Mouse (Mus musculus) gastrocnemius, postnatal 14 days (tissue): ENCODE measurements around the gene 4930404N11Rik. TPM values are rescaled to one million over a fixed set of nuclear protein-coding genes. Genes with fewer than 3 reads are reported as not detected.

Experiments
- DNase-seq: peaks from one replicate; pipeline ENCODE4 v3.0.0; 2021; ENCODE audit warnings: mixed read lengths
- intact Hi-C: fragments of 180-260 bp; cut with DNase I; formaldehyde crosslinking; loops from one replicate; pipeline ENCODE4 v1.15.1; 2025; ENCODE audit warnings: low total_unique reads
- total RNA-seq, 2 experiments: library from RNA; stranded (reverse); gene quantifications; 2 replicates each; pipeline ENCODE4 v1.2.3; 2021

The 4930404N11Rik gene
- total RNA-seq, 2 experiments from 2014 or later: 0.37 to 0.42 TPM

GRCm38 (mm10) chr10:81340551-81341332, 24.9 kb downstream of the 4930404N11Rik start:
- intact Hi-C loops: no loop called here
- no peak for DNase-seq

- no peak for DNase-seq
- intact Hi-C loops: no loop called here
These were observed 29.1 kb downstream of the 4930404N11Rik start for GRCm38 (mm10) chr10:81336558-81336957.

DNA sequence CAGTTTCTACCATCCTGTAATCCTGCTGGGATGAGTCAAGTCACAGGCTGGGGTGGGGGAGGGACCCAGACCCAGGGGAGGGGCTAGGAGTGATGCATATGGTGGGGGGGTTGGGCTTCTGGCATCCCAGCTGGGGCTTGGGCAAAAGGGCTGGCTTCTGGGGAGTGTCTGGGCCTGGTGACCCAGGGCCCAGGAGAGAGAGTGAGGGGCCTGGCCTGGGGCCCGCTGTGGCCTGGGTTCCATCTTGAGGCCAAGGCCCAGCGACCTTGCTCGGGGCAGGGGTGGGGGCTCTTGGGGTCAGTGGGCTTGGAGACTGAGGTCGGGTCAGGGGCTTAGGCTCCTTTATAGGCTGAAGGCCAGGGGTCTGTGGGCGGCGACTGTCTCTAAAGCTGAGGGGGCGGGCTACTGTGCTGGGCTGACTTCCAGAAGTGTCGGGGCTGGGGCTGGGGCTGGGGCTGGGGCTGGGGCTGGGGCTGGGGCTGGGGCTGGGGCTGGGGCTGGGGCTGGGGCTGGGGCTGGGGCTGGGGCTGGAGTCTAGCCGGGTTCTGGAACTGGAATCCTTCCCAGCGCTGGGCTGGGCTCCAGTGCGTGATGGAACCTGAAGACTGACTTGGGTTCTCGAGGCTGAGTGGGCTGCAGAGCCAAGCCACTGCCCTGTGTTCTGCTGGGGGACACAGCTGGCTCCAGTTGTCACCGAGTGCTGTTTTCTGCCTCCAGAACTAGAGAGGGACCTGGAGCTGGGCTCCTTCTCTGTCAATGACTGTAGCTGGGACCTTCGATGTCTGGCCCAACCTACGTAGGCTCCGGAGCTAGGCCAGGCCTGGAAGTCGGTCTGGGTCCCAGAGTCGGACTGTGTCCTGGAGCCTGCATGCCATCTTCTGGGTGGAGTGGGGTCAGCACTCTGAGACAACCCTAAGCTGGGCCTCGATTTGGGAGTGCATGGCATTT, 29.9 kb downstream of the 4930404N11Rik start:
- intact Hi-C loops: no loop called here
- peak; percentile 47 for DNase-seq

GRCm38 (mm10) chr10:81334324-81334723, 31.3 kb downstream of the 4930404N11Rik start:
- DNase-seq: no peak
- intact Hi-C loops: no loop called here

- intact Hi-C loops: no loop called here
These were observed 33.3 kb downstream of the 4930404N11Rik start for GRCm38 (mm10) chr10:81332277-81332676.

GRCm38 (mm10) chr10:81330007-81330406, 35.6 kb downstream of the 4930404N11Rik start:
- DNase-seq: peak; percentile 53
- intact Hi-C loops: no loop called here

More at GRCm38 (mm10) chr10:81332277-81332676, 33.3 kb downstream of the 4930404N11Rik start:
- no peak for DNase-seq

DNA sequence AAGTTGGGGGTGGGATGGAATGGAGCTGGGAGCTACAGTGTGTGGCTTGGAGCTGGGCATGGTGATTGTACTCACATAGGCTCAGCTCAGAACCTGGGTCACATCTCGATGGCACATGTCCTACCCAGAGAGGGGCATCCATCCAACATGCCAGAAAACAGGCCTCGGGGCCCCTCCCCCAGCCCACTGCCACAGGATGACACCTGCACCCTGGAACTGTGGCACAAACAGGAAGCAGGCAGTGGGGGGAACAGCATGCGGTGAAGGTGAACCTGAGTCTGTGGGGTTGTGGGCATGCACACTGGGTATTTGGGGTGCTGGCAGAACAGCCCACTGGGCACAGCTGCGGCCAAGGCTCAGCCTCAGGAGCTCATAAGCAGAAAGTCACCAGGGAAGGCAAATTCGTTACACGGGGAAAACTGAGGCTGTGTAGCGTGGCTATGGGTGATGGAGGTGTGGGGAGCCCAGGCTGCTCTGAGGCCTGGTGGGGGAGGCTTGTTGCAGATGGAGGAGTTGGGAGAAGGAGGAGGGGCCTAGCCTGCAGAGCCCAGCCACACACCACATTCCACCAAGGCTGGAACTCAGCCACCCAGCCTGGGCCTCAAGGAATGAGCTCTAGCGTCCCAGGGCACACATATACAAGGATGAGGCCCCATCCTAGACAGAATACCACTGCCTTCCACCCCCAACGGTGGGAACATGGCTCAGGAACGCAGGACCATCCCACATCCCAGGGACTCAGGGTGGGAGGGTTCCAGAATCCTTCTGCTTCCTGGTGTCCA, 36.2 kb downstream of the 4930404N11Rik start:
- intact Hi-C loops: no loop called here
- DNase-seq: peak; percentile 66

DNA sequence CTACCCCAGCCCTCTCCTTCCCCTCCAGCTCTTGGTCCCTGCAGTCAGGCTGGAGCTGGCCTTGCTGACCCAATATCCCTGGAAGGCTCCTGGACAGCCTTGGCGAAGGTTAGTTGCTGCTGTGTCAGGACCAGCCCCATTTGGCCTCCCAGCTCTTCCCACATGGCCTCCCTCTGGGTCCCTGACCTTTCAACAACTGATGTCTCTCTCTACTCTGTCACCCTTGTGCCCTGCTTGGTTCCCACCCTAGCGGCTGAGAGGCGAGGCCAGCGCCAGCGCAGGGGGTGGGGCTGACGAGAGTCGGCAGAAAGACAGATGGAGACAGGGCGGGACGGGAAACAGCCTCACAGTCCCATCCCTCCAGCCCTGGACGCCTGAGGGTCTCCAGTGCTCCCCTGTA, 37.2 kb downstream of the 4930404N11Rik start, which contains the start of gene Tbxa2r:
Tbxa2r (plus strand) TSS at position 346 of the 400 bp plus-strand sequence.
- DNase-seq: peak; percentile 63
- intact Hi-C loops: no loop called here

GRCm38 (mm10) chr10:81327959-81328358, 37.7 kb downstream of the 4930404N11Rik start:
- intact Hi-C loops: no loop called here
- DNase-seq: no peak

GRCm38 (mm10) chr10:81326858-81327257, 38.8 kb downstream of the 4930404N11Rik start:
- intact Hi-C loops: no loop called here
- DNase-seq: peak; percentile 27

- intact Hi-C loops: no loop called here
These were observed 39.8 kb downstream of the 4930404N11Rik start for GRCm38 (mm10) chr10:81325781-81326180.

GRCm38 (mm10) chr10:81325176-81325575, 40.4 kb downstream of the 4930404N11Rik start:
- DNase-seq: no peak
- intact Hi-C loops: no loop called here

More at GRCm38 (mm10) chr10:81325781-81326180, 39.8 kb downstream of the 4930404N11Rik start:
- no peak for DNase-seq

DNA sequence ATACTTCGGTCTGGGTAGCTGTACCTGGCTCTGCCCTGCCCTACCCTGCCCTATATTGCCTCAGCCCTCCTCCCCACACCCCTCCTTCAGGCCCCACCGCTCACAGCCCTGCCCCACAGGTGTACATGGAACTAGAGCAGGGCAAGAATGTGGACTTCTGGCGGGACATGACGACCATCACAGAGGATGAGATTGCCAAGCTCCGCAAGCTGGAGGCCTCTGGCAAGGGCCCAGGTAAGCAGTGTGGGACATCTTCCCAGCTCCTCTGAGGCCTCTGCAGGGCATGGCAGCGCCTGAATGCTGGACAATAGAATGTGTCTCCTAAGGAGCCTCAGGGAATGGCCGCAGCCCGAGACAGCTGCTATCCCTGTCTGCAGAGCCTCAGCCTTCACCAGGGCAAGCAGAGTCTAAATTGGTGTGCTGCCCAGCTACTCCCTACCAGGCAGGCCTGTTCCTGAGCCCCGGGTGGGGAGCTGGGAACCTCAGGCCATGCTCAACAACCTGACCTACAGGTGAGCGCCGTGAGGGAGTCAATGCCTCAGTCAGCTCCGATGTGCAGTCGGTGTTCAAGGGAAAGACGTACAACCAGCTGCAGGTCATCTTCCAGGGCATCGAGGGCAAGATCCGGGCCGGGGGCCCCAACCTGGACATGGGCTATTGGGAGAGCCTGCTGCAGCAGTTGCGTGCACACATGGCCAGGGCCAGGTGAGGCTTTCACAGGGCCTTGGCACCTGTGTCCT, 41.7 kb downstream of the 4930404N11Rik start:
- intact Hi-C loops: no loop called here
- no peak for DNase-seq

DNA sequence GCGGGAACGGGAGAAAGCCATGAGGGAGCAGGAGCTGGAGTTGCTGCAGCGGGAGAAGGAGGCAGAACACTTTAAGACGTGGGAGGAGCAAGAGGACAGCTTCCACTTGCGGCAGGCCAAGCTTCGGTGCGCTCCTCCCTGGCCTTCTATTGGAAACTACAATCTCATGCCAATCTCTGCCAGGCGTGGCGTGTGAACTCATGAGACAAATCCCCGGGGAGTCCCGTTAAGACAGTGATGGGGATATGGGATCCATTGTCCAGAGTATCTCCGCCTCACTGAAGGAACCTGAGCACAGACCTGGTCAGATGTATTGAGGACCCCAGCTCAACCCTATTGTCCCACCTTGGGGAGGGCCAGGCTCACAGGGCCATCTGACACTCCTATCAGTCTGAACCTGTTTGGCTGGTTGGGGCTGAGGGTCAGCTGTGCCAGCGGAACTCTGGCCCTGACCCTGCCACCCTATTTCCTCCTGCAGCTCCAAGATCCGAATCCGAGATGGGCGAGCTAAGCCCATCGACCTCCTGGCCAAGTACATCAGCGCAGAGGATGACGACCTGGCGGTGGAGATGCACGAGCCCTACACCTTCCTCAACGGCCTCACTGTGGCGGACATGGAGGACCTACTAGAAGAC, 42.4 kb downstream of the 4930404N11Rik start:
- no peak for DNase-seq
- intact Hi-C loops: no loop called here

DNA sequence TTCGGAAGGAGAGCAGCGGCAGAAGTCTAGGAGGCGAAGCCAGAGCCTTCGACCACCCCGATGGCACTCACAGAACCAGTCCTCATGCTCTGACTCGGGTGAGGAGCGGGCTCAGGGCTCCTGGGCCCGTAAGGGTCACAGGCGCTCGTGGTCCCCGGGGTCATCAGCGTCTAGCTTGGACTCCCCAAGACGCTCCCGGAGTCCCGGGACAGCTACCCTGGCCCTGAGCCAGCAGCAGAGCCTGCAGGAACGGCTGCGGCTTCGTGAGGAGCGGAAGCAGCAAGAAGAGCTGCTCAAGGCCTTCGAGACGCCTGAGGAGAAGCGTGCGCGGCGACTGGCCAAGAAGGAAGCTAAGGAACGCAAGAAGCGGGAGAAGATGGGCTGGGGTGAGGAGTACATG, 43.2 kb downstream of the 4930404N11Rik start:
- intact Hi-C loops: no loop called here
- no peak for DNase-seq

DNA sequence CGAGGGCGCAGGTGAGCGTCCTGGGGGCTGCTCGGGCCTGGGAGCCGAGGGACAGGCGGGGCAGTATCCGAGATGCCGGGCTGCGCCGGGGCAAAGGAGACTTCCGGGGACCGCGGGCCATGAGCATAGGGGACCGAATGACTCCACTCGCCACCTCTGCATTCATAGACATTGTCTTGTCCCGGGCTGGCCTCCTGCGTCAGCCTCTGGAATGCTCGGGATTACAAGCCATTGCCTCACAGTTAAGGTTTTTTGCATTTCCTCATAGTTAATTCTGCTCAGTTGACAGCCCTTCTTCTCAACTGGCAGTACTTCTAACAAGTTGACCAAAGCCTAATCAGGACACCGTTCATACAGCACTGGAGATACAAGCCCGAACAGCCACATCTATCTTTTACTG, 44.2 kb downstream of the 4930404N11Rik start:
- no peak for DNase-seq
- intact Hi-C loops: no loop called here

- intact Hi-C loops: no loop called here
- peak; percentile 100 for DNase-seq
These were observed 44.9 kb downstream of the 4930404N11Rik start, which contains the start of gene Cactin for GRCm38 (mm10) chr10:81320550-81321347. TSS of gene Cactin (plus strand) at chr10:81321103.
